Mouse (Mus musculus) lung, embryonic 16.5 days (tissue): ENCODE results near the gene Plekhm1. TPM values are rescaled to one million over a fixed set of nuclear protein-coding genes. Genes with fewer than 3 reads are reported as not detected.
"Not testable (repeated sequence)": the region's sequence is repeated elsewhere in the genome, so short reads cannot be mapped to it uniquely, and the experiment has no call there.

ENCODE experiments used
- ATAC-seq: fragments of 200-750 bp; cut with Nextera tagmentation; 2 replicates; pipeline ENCODE4 v1.8.0; 2017; ENCODE audit warnings: low read depth, mild to moderate bottlenecking, moderate library complexity
- H3K27ac ChIP-seq: fragments of 300-500 bp; sonication (generic); 2 replicates; pipeline ENCODE4 v1.5.1; 2014; ENCODE audit warnings: mild to moderate bottlenecking, control low read depth, low read length
- H3K27me3 ChIP-seq: fragments of 300-500 bp; sonication (generic); 2 replicates; pipeline ENCODE4 v1.6.1; 2014; ENCODE audit warnings: low read depth, low read length, mixed read lengths; ENCODE audit not compliant: control insufficient read depth, insufficient read depth
- H3K36me3 ChIP-seq: fragments of 300-500 bp; sonication (generic); 2 replicates; pipeline ENCODE4 v1.6.1; 2014; ENCODE audit warnings: low read length; ENCODE audit not compliant: control insufficient read depth, insufficient read depth
- H3K4me1 ChIP-seq: fragments of 300-500 bp; sonication (generic); replicated peaks from 2 replicates; pipeline ENCODE4 v1.6.1; 2014; ENCODE audit warnings: low read length, mixed read lengths; ENCODE audit not compliant: control insufficient read depth, insufficient read depth
- H3K4me2 ChIP-seq: fragments of 300-500 bp; sonication (generic); 2 replicates; pipeline ENCODE4 v1.6.1; 2014; ENCODE audit warnings: low read depth, low read length, control low read depth
- H3K4me3 ChIP-seq: fragments of 300-500 bp; sonication (generic); 2 replicates; pipeline ENCODE4 v1.5.1; 2014; ENCODE audit warnings: mild to moderate bottlenecking, low read length, control low read depth
- H3K9ac ChIP-seq: fragments of 300-500 bp; sonication (generic); 2 replicates; pipeline ENCODE4 v1.6.1; 2014; ENCODE audit warnings: low read length, control low read depth
- H3K9me3 ChIP-seq: fragments of 300-500 bp; sonication (generic); 2 replicates; pipeline ENCODE4 v1.6.1; 2016; ENCODE audit warnings: low read length; ENCODE audit not compliant: control insufficient read depth
- WGBS: fragments of 180-500 bp; shearing (Covaris S2); extraction: QIAGEN DNeasy Blood & Tissue Kit; methylation state at CpG from one replicate; pipeline ENCODE4 v1.1.7; 2014; 5-methylcytosine and 5-hydroxymethylcytosine counted together
- polyA plus RNA-seq: library from polyadenylated mRNA; unstranded; fragments of >200 nt; fragmentation: Nextera tagmentation; extraction: Ambion mirVana; gene quantifications from 2 replicates; pipeline ENCODE4 v1.2.1, GENCODE M21; 2015

Plekhm1 gene
- polyA plus RNA-seq, 1 experiment from 2014 or later: 10.2 TPM

- peak overlapping the region; percentile 4 for H3K4me3 ChIP-seq
- peaks cover 4% of the 10 kb centered on the region for H3K4me1 ChIP-seq
- H3K9ac ChIP-seq: no peak overlapping the region
- no peaks in the 10 kb centered on the region for H3K9me3 ChIP-seq
- peak; percentile 1; the same call in 1 of the 2 replicates for ATAC-seq
- no peaks in the 10 kb centered on the region for H3K36me3 ChIP-seq
- 33% methylated on average over 34 of the region's 34 CpGs for WGBS
- H3K27ac ChIP-seq: no peak overlapping the region
- H3K27me3 ChIP-seq: peaks cover 19% of the 10 kb centered on the region
- H3K4me2 ChIP-seq: peak overlapping the region; percentile 42
Observed at GRCm38 (mm10) chr11:103332890-103333651, 79.4 kb downstream of the Plekhm1 start.

GRCm38 (mm10) chr11:103332186-103332889, 80.1 kb downstream of the Plekhm1 start:
- Histone ChIP-seq H3K36me3 (no peaks in the 10 kb centered on the region), H3K9ac (no peak overlapping the region), H3K4me3 (peak overlapping the region; percentile 4), H3K27ac (no peak overlapping the region), H3K27me3 (peaks cover 19% of the 10 kb centered on the region), H3K4me2 (peak overlapping the region; percentile 42), H3K9me3 (no peaks in the 10 kb centered on the region), H3K4me1 (peaks cover 4% of the 10 kb centered on the region)
- WGBS: 28% methylated on average over 18 of the region's 18 CpGs
- peak; percentile 37 for ATAC-seq

- Histone ChIP-seq H3K4me1 (peaks cover 4% of the 10 kb centered on the region), H3K9ac (no peak overlapping the region), H3K36me3 (no peaks in the 10 kb centered on the region), H3K27me3 (peaks cover 19% of the 10 kb centered on the region), H3K9me3 (no peaks in the 10 kb centered on the region), H3K4me2 (no peak overlapping the region), H3K4me3 (no peak overlapping the region), H3K27ac (no peak overlapping the region)
- 89% methylated on average over 10 of the region's 10 CpGs for WGBS
- ATAC-seq: no peak
Observed at GRCm38 (mm10) chr11:103331502-103332185, 80.8 kb downstream of the Plekhm1 start.

GRCm38 (mm10) chr11:103330651-103331319, 81.7 kb downstream of the Plekhm1 start:
- ATAC-seq: no peak

GRCm38 (mm10) chr11:103326950-103327349, 85.5 kb downstream of the Plekhm1 start:
- H3K27ac ChIP-seq: no peak overlapping the region
- no peaks in the 10 kb centered on the region for H3K36me3 ChIP-seq
- H3K9ac ChIP-seq: no peak overlapping the region
- no peak overlapping the region for H3K4me3 ChIP-seq
- no peaks in the 10 kb centered on the region for H3K4me1 ChIP-seq
- WGBS: 15% methylated on average over 5 of the region's 5 CpGs
- H3K9me3 ChIP-seq: no peaks in the 10 kb centered on the region
- no peaks in the 10 kb centered on the region for H3K27me3 ChIP-seq
- H3K4me2 ChIP-seq: no peak overlapping the region
- ATAC-seq: no peak

More at GRCm38 (mm10) chr11:103330651-103331319, 81.7 kb downstream of the Plekhm1 start:
- Histone ChIP-seq H3K36me3 (no peaks in the 10 kb centered on the region), H3K9me3 (no peaks in the 10 kb centered on the region), H3K4me1 (peaks cover 4% of the 10 kb centered on the region), H3K4me2 (no peak overlapping the region), H3K27me3 (peaks cover 19% of the 10 kb centered on the region), H3K9ac (no peak overlapping the region), H3K27ac (no peak overlapping the region), H3K4me3 (no peak overlapping the region)
- whole genome bisulfite sequencing: 68% methylated on average over 7 of the region's 7 CpGs

- Histone ChIP-seq H3K4me2 (no peak overlapping the region), H3K4me1 (peaks cover 10% of the 10 kb centered on the region; the same call in 1 of the 2 replicates), H3K27ac (no peak overlapping the region), H3K27me3 (no peaks in the 10 kb centered on the region), H3K9ac (no peak overlapping the region), H3K9me3 (no peaks in the 10 kb centered on the region), H3K4me3 (no peak overlapping the region), H3K36me3 (no peaks in the 10 kb centered on the region)
- WGBS: 6% methylated on average over 8 of the region's 8 CpGs
- ATAC-seq: peak; percentile 62
Observed at GRCm38 (mm10) chr11:103325172-103325571, 87.3 kb downstream of the Plekhm1 start.

GRCm38 (mm10) chr11:103324723-103325122, 87.8 kb downstream of the Plekhm1 start:
- H3K27me3 ChIP-seq: no peaks in the 10 kb centered on the region

GRCm38 (mm10) chr11:103322832-103323231, 89.7 kb downstream of the Plekhm1 start:
- not testable (repeated sequence) for H3K9ac ChIP-seq, H3K4me2 ChIP-seq, H3K27me3 ChIP-seq, H3K4me3 ChIP-seq, H3K27ac ChIP-seq, H3K36me3 ChIP-seq, H3K9me3 ChIP-seq, ATAC-seq
- peaks cover 10% of the 10 kb centered on the region; the same call in 1 of the 2 replicates for H3K4me1 ChIP-seq
- WGBS: 39% methylated on average over 4 of the region's 4 CpGs

More at GRCm38 (mm10) chr11:103324723-103325122, 87.8 kb downstream of the Plekhm1 start:
- peaks cover 10% of the 10 kb centered on the region; the same call in 1 of the 2 replicates for H3K4me1 ChIP-seq
- no peaks in the 10 kb centered on the region for H3K9me3 ChIP-seq
- H3K9ac ChIP-seq: no peak overlapping the region
- no peak; the same call in 1 of the 2 replicates for ATAC-seq
- WGBS: 41% methylated on average over 13 of the region's 13 CpGs
- no peak overlapping the region for H3K27ac ChIP-seq
- H3K4me2 ChIP-seq: no peak overlapping the region
- no peak overlapping the region for H3K4me3 ChIP-seq
- no peaks in the 10 kb centered on the region for H3K36me3 ChIP-seq
